Mouse (Mus musculus): Measurements from ENCODE around the gene Vinac1. TPM values are rescaled to one million over a fixed set of nuclear protein-coding genes. Genes with fewer than 3 reads are reported as not detected.
A peak's percentile ranks its signal among the peaks of the same experiment; 100 is the strongest.
"Not testable (repeated sequence)": the region's sequence is repeated elsewhere in the genome, so short reads cannot be mapped to it uniquely, and the experiment has no call there.

Gene Vinac1
- polyA plus RNA-seq, 1 experiment from 2014 or later: 0.08 TPM

DNA sequence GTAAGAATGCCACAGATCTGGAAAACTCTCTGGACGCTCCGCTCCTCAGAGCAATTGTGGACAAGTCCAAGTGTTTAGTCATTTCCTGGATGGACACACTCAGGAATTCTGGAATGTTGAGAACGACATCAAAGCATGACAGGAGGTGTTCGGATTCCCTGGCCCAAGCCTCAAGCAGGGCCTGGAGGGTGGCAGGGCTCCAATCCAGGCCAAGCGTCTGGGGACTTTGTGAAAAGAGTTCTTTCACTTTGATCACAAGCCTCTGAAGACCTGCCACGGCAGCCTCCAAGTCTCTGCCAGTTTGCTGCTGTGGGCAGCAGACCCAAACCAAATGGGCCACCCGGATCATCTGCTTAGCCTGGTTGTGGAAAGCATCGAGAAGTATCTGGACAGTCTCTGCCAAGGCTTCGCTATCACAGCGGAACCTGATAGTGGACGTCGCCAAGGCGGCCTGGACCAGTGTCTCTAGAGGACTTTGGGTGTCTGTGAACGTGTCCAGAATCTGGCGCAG, 9.5 kb downstream of the Vinac1 start:
- peak overlapping the region; percentile 92 for H3K4me2 ChIP-seq (replicated peaks)
- H3K4me1 ChIP-seq: peaks cover 11% of the 10 kb centered on the region
- no peak for ATAC-seq (ENCODE audit: insufficient number of reproducible peaks, insufficient read depth, low FRiP score, low TSS enrichment)
- H3K36me3 ChIP-seq: no peaks in the 10 kb centered on the region
- no peak overlapping the region for H3K27ac ChIP-seq
- peak overlapping the region; percentile 47 for H3K4me3 ChIP-seq
- H3K27me3 ChIP-seq: peaks cover 42% of the 10 kb centered on the region
- peak overlapping the region; percentile 65; the same call in 1 of the 2 replicates for H3K9ac ChIP-seq
- WGBS: 26% methylated on average over 15 of the region's 15 CpGs
- no peaks in the 10 kb centered on the region for H3K9me3 ChIP-seq

GRCm38 (mm10) chr2:129035381-129035780, 12.6 kb downstream of the Vinac1 start:
- no peaks in the 10 kb centered on the region for H3K36me3 ChIP-seq
- no peak overlapping the region for H3K27ac ChIP-seq
- peaks cover 11% of the 10 kb centered on the region for H3K4me1 ChIP-seq
- H3K4me3 ChIP-seq: no peak overlapping the region
- H3K9me3 ChIP-seq: no peaks in the 10 kb centered on the region
- 83% methylated on average over 5 of the region's 5 CpGs for WGBS
- no peak overlapping the region for H3K9ac ChIP-seq
- H3K27me3 ChIP-seq: peaks cover 37% of the 10 kb centered on the region
- H3K4me2 ChIP-seq (replicated peaks): no peak overlapping the region
- no peak for ATAC-seq (ENCODE audit: insufficient number of reproducible peaks, insufficient read depth, low FRiP score, low TSS enrichment)

GRCm38 (mm10) chr2:129024820-129025219, 23.2 kb downstream of the Vinac1 start:
- no peak for ATAC-seq (ENCODE audit: insufficient number of reproducible peaks, insufficient read depth, low FRiP score, low TSS enrichment)
- Histone ChIP-seq H3K4me3 (no peak overlapping the region), H3K36me3 (no peaks in the 10 kb centered on the region), H3K4me2 (replicated peaks) (no peak overlapping the region), H3K27me3 (no peaks in the 10 kb centered on the region), H3K27ac (no peak overlapping the region), H3K9ac (no peak overlapping the region), H3K9me3 (no peaks in the 10 kb centered on the region), H3K4me1 (no peaks in the 10 kb centered on the region)
- WGBS: 83% methylated on average over 9 of the region's 9 CpGs

GRCm38 (mm10) chr2:129020106-129020505, 27.9 kb downstream of the Vinac1 start:
- no peak for ATAC-seq (ENCODE audit: insufficient number of reproducible peaks, insufficient read depth, low FRiP score, low TSS enrichment)
- Histone ChIP-seq H3K27me3 (no peaks in the 10 kb centered on the region), H3K9ac (no peak overlapping the region), H3K27ac (no peak overlapping the region), H3K4me2 (replicated peaks) (no peak overlapping the region), H3K4me3 (no peak overlapping the region), H3K36me3 (0 out of 2 replicates have a peak, but pooled peaks cover 5% of the 10 kb centered on the region), H3K4me1 (no peaks in the 10 kb centered on the region), H3K9me3 (no peaks in the 10 kb centered on the region)
- WGBS: 70% methylated on average over 2 of the region's 2 CpGs

DNA sequence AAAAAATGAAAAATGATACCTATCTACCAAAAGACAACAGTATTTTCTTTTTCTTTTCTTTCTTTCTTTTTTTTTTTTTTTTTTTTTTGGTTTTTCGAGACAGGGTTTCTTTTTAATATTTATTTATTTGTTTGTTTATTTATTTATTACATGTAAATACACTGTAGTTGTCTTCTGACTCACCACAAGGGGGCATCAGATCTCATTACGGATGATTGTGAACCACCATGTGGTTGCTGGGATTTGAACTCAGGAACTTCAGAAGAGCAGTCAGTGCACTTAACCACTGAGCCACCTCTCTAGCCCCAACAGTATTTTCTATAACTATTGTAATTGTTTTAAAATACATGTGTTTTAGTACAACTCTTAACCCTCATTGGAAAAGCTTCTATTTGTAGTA, 39.1 kb downstream of the Vinac1 start:
- ATAC-seq (ENCODE audit: insufficient number of reproducible peaks, insufficient read depth, low FRiP score, low TSS enrichment); H3K9me3 ChIP-seq; H3K4me1 ChIP-seq; H3K27ac ChIP-seq; H3K27me3 ChIP-seq; H3K36me3 ChIP-seq; H3K4me2 ChIP-seq (replicated peaks); H3K4me3 ChIP-seq; H3K9ac ChIP-seq: not testable (repeated sequence)
- WGBS: 76% methylated on average over 2 of the region's 2 CpGs

DNA sequence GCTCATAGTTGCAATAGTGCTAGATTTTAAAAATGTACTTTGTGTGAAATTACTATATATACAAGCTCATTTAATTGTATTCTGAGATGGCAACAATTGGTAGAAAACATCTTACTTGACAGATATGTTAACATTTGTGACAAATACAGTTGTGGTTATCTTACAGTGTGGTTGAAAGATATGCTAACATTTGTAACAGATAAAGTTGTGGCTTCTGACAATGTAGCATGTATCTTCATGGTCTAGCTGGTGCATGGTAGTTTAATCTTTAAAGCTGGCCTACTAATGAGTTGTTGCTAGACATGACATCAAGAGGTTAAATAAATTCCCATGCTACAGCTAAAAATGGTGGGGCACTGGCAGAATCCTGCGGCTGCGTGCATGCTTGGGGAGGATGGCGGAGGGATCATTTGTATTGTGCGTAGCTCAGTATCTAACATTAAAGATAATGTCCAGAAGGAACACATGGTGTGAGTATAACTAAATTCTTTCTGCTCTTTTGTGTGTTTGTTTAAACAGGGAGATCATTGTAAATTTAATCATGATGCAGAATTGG, 41.7 kb downstream of the Vinac1 start:
- Histone ChIP-seq H3K4me1 (no peaks in the 10 kb centered on the region), H3K27me3 (no peaks in the 10 kb centered on the region), H3K9ac (no peak overlapping the region), H3K9me3 (no peaks in the 10 kb centered on the region), H3K4me3 (no peak overlapping the region), H3K4me2 (replicated peaks) (no peak overlapping the region), H3K27ac (no peak overlapping the region), H3K36me3 (no peaks in the 10 kb centered on the region)
- no peak for ATAC-seq (ENCODE audit: insufficient number of reproducible peaks, insufficient read depth, low FRiP score, low TSS enrichment)
- WGBS: 79% methylated on average over 4 of the region's 4 CpGs

- Histone ChIP-seq H3K9ac (no peak overlapping the region), H3K4me3 (no peak overlapping the region), H3K4me2 (replicated peaks) (no peak overlapping the region), H3K27ac (no peak overlapping the region), H3K9me3 (no peaks in the 10 kb centered on the region), H3K36me3 (no peaks in the 10 kb centered on the region), H3K27me3 (no peaks in the 10 kb centered on the region), H3K4me1 (no peaks in the 10 kb centered on the region)
- ATAC-seq (ENCODE audit: insufficient number of reproducible peaks, insufficient read depth, low FRiP score, low TSS enrichment): no peak
Measured at GRCm38 (mm10) chr2:129004872-129005271, 43.1 kb downstream of the Vinac1 start.

DNA sequence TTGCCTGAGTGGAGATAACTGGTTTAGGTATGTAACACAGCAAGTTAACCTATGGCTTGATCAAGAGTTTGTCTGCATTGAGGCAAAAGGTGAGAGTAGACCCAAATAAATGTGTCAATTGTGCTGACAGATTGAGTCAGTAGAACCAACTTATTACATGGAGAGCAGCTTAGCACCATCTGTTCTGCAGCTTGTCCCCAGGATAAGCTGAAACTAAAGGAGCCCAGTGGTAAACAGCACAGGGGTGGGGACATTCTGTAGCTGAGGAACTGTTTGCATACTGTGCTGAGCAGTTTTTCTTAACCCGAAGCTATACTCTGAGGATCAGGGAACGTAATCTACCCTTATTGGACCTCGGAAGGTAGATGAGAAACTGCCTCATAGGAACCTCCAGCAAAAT, 63.2 kb downstream of the Vinac1 start:
- no peak overlapping the region for H3K4me3 ChIP-seq
- H3K9ac ChIP-seq: no peak overlapping the region
- H3K36me3 ChIP-seq: no peaks in the 10 kb centered on the region
- no peak overlapping the region for H3K4me2 ChIP-seq (replicated peaks)
- no peak overlapping the region for H3K27ac ChIP-seq
- H3K9me3 ChIP-seq: no peaks in the 10 kb centered on the region
- 87% methylated on average over 3 of the region's 3 CpGs for WGBS
- ATAC-seq (ENCODE audit: insufficient number of reproducible peaks, insufficient read depth, low FRiP score, low TSS enrichment): no peak
- no peaks in the 10 kb centered on the region for H3K27me3 ChIP-seq
- no peaks in the 10 kb centered on the region for H3K4me1 ChIP-seq

GRCm38 (mm10) chr2:128975572-128975971, 72.4 kb downstream of the Vinac1 start:
- 73% methylated on average over 4 of the region's 4 CpGs for WGBS
- ATAC-seq (ENCODE audit: insufficient number of reproducible peaks, insufficient read depth, low FRiP score, low TSS enrichment): no peak
- Histone ChIP-seq H3K4me1 (no peaks in the 10 kb centered on the region), H3K4me2 (replicated peaks) (no peak overlapping the region), H3K9ac (no peak overlapping the region), H3K4me3 (no peak overlapping the region), H3K27me3 (no peaks in the 10 kb centered on the region), H3K9me3 (no peaks in the 10 kb centered on the region), H3K36me3 (no peaks in the 10 kb centered on the region), H3K27ac (no peak overlapping the region)

Other genes starting within 250 kb of the Vinac1 start
- 30.4 and 31.2 TPM in 2 replicates for gene Tmem87b, start 230.1 kb downstream of the Vinac1 start, polyA plus RNA-seq (2016; fragmentation: Nextera tagmentation; extraction: Ambion mirVana)
- 3.4 TPM in 2 replicates for gene Fbln7, start 185.2 kb downstream of the Vinac1 start, polyA plus RNA-seq (2016; fragmentation: Nextera tagmentation; extraction: Ambion mirVana)
- gene Zc3h8, start 104.1 kb downstream of the Vinac1 start, polyA plus RNA-seq (2016; fragmentation: Nextera tagmentation; extraction: Ambion mirVana): 7.6 and 9.2 TPM in 2 replicates
- 2.9 and 3.3 TPM in 2 replicates for gene Zc3h6, start 80.8 kb downstream of the Vinac1 start, polyA plus RNA-seq (2016; fragmentation: Nextera tagmentation; extraction: Ambion mirVana)
- 31.3 and 33.6 TPM in 2 replicates for gene Gm10762, start 80.4 kb downstream of the Vinac1 start, polyA plus RNA-seq (2016; fragmentation: Nextera tagmentation; extraction: Ambion mirVana)
- 19.3 and 20.9 TPM in 2 replicates for gene Ttl, start 17.8 kb upstream of the Vinac1 start, polyA plus RNA-seq (2016; fragmentation: Nextera tagmentation; extraction: Ambion mirVana)
- gene Polr1b, start 52.8 kb upstream of the Vinac1 start, polyA plus RNA-seq (2016; fragmentation: Nextera tagmentation; extraction: Ambion mirVana): 33.2 and 33.6 TPM in 2 replicates
- gene Chchd5, start 81.5 kb upstream of the Vinac1 start, polyA plus RNA-seq (2016; fragmentation: Nextera tagmentation; extraction: Ambion mirVana): 24.7 and 27.2 TPM in 2 replicates
- 43.8 and 46.3 TPM in 2 replicates for gene Slc20a1, start 150.6 kb upstream of the Vinac1 start, polyA plus RNA-seq (2016; fragmentation: Nextera tagmentation; extraction: Ambion mirVana)
- gene Ckap2l, start 249.0 kb upstream of the Vinac1 start, polyA plus RNA-seq (2016; fragmentation: Nextera tagmentation; extraction: Ambion mirVana): 42.6 and 47.9 TPM in 2 replicates